Mouse (Mus musculus): ENCODE measurements at regions not wholly inside any gene's neighbourhood (a gene's known extent, or its start where the extent isn't known, plus 50 kb on each side); places are given as distances from the start of the nearest gene placed in this dataset.

GRCm38 (mm10) chr1:13928679-13929078, 2164.4 kb downstream of the 4930444P10Rik start:
- H3K4me1 ChIP-seq (ENCODE audit: insufficient read depth): no peaks in the 10 kb centered on the region

GRCm38 (mm10) chr1:13927964-13928363, 2165.2 kb downstream of the 4930444P10Rik start:
- H3K4me2 ChIP-seq (ENCODE audit: low read depth, low read length): no peak overlapping the region
- whole genome bisulfite sequencing (ENCODE audit: insufficient replicate concordance): 52% methylated on average over 2 of the region's 2 CpGs
- H3K36me3 ChIP-seq (replicated peaks; ENCODE audit: insufficient read depth, low read length): no peaks in the 10 kb centered on the region
- H3K4me3 ChIP-seq (ENCODE audit: low read depth, low read length): no peak overlapping the region
- no peak for ATAC-seq
- H3K27ac ChIP-seq (ENCODE audit: low read depth): no peak overlapping the region
- no peak overlapping the region for H3K9ac ChIP-seq (replicated peaks)
- H3K9me3 ChIP-seq (ENCODE audit: low read length): no peaks in the 10 kb centered on the region
- DNase-seq: no peak
- H3K4me1 ChIP-seq (ENCODE audit: insufficient read depth): no peaks in the 10 kb centered on the region
- no peak for TF ChIP-seq CTCF (IDR thresholded peaks at IDR 0.05; ENCODE audit: low read depth)
- no peak for TF ChIP-seq EP300 (IDR thresholded peaks at IDR 0.05; ENCODE audit: low read depth)
- H3K27me3 ChIP-seq (ENCODE audit: insufficient read depth, low read length): no peaks in the 10 kb centered on the region

More at GRCm38 (mm10) chr1:13928679-13929078, 2164.4 kb downstream of the 4930444P10Rik start:
- no peak for DNase-seq
- Histone ChIP-seq H3K4me2 (ENCODE audit: low read depth, low read length) (no peak overlapping the region), H3K27ac (ENCODE audit: low read depth) (no peak overlapping the region), H3K27me3 (ENCODE audit: insufficient read depth, low read length) (no peaks in the 10 kb centered on the region), H3K36me3 (replicated peaks; ENCODE audit: insufficient read depth, low read length) (no peaks in the 10 kb centered on the region), H3K9ac (replicated peaks) (no peak overlapping the region), H3K9me3 (ENCODE audit: low read length) (no peaks in the 10 kb centered on the region), H3K4me3 (ENCODE audit: low read depth, low read length) (no peak overlapping the region)
- TF ChIP-seq CTCF (IDR thresholded peaks at IDR 0.05; ENCODE audit: low read depth) (no peak), EP300 (IDR thresholded peaks at IDR 0.05; ENCODE audit: low read depth) (no peak)
- 67% methylated on average over 2 of the region's 2 CpGs for WGBS (ENCODE audit: insufficient replicate concordance)
- ATAC-seq: no peak

- 71% methylated on average over 2 of the region's 2 CpGs for WGBS (ENCODE audit: insufficient replicate concordance)
- H3K36me3 ChIP-seq (replicated peaks; ENCODE audit: insufficient read depth, low read length): no peaks in the 10 kb centered on the region
- DNase-seq: no peak
- ATAC-seq: no peak
- H3K27ac ChIP-seq (ENCODE audit: low read depth): no peak overlapping the region
- no peak overlapping the region for H3K4me2 ChIP-seq (ENCODE audit: low read depth, low read length)
- no peaks in the 10 kb centered on the region for H3K27me3 ChIP-seq (ENCODE audit: insufficient read depth, low read length)
- H3K9me3 ChIP-seq (ENCODE audit: low read length): no peaks in the 10 kb centered on the region
- H3K4me3 ChIP-seq (ENCODE audit: low read depth, low read length): no peak overlapping the region
- H3K9ac ChIP-seq (replicated peaks): no peak overlapping the region
- no peak for TF ChIP-seq CTCF (IDR thresholded peaks at IDR 0.05; ENCODE audit: low read depth)
- TF ChIP-seq EP300 (IDR thresholded peaks at IDR 0.05; ENCODE audit: low read depth): no peak
- H3K4me1 ChIP-seq (ENCODE audit: insufficient read depth): no peaks in the 10 kb centered on the region
Measured at GRCm38 (mm10) chr1:13925994-13926393, 2167.1 kb downstream of the 4930444P10Rik start.

- no peak overlapping the region for H3K27ac ChIP-seq (ENCODE audit: low read depth)
- no peak for ATAC-seq
- TF ChIP-seq EP300 (IDR thresholded peaks at IDR 0.05; ENCODE audit: low read depth) (no peak), CTCF (IDR thresholded peaks at IDR 0.05; ENCODE audit: low read depth) (no peak)
- no peaks in the 10 kb centered on the region for H3K9me3 ChIP-seq (ENCODE audit: low read length)
- H3K36me3 ChIP-seq (replicated peaks; ENCODE audit: insufficient read depth, low read length): no peaks in the 10 kb centered on the region
- H3K4me2 ChIP-seq (ENCODE audit: low read depth, low read length): no peak overlapping the region
- WGBS (ENCODE audit: insufficient replicate concordance): 75% methylated on average over 5 of the region's 5 CpGs
- no peaks in the 10 kb centered on the region for H3K4me1 ChIP-seq (ENCODE audit: insufficient read depth)
- H3K9ac ChIP-seq (replicated peaks): no peak overlapping the region
- H3K27me3 ChIP-seq (ENCODE audit: insufficient read depth, low read length): no peaks in the 10 kb centered on the region
- DNase-seq: no peak
- H3K4me3 ChIP-seq (ENCODE audit: low read depth, low read length): no peak overlapping the region
Measured at GRCm38 (mm10) chr1:13915216-13915615, 2177.9 kb downstream of the 4930444P10Rik start.

- H3K27me3 ChIP-seq (ENCODE audit: insufficient read depth, low read length): no peaks in the 10 kb centered on the region
- no peaks in the 10 kb centered on the region for H3K4me1 ChIP-seq (ENCODE audit: insufficient read depth)
- no peaks in the 10 kb centered on the region for H3K36me3 ChIP-seq (replicated peaks; ENCODE audit: insufficient read depth, low read length)
- H3K4me3 ChIP-seq (ENCODE audit: low read depth, low read length): no peak overlapping the region
- TF ChIP-seq EP300 (IDR thresholded peaks at IDR 0.05; ENCODE audit: low read depth): no peak
- no peak for TF ChIP-seq CTCF (IDR thresholded peaks at IDR 0.05; ENCODE audit: low read depth)
- 66% methylated on average over 2 of the region's 2 CpGs for WGBS (ENCODE audit: insufficient replicate concordance)
- H3K9me3 ChIP-seq (ENCODE audit: low read length): no peaks in the 10 kb centered on the region
- no peak for DNase-seq
- no peak overlapping the region for H3K27ac ChIP-seq (ENCODE audit: low read depth)
- H3K4me2 ChIP-seq (ENCODE audit: low read depth, low read length): no peak overlapping the region
- H3K9ac ChIP-seq (replicated peaks): no peak overlapping the region
- no peak for ATAC-seq
Measured at GRCm38 (mm10) chr1:13879126-13879525, 2214.0 kb downstream of the 4930444P10Rik start.

GRCm38 (mm10) chr1:13873925-13874324, 2219.2 kb downstream of the 4930444P10Rik start:
- no peak for ATAC-seq
- no peaks in the 10 kb centered on the region for H3K36me3 ChIP-seq (replicated peaks; ENCODE audit: insufficient read depth, low read length)

GRCm38 (mm10) chr1:13872536-13872935, 2220.6 kb downstream of the 4930444P10Rik start:
- H3K4me2 ChIP-seq (ENCODE audit: low read depth, low read length): no peak overlapping the region
- no peak overlapping the region for H3K9ac ChIP-seq (replicated peaks)
- H3K4me1 ChIP-seq (ENCODE audit: insufficient read depth): no peaks in the 10 kb centered on the region
- no peak overlapping the region for H3K4me3 ChIP-seq (ENCODE audit: low read depth, low read length)
- no peak overlapping the region for H3K27ac ChIP-seq (ENCODE audit: low read depth)
- H3K9me3 ChIP-seq (ENCODE audit: low read length): no peaks in the 10 kb centered on the region
- ATAC-seq: no peak
- no peak for DNase-seq
- H3K27me3 ChIP-seq (ENCODE audit: insufficient read depth, low read length): no peaks in the 10 kb centered on the region
- no peaks in the 10 kb centered on the region for H3K36me3 ChIP-seq (replicated peaks; ENCODE audit: insufficient read depth, low read length)
- TF ChIP-seq CTCF (IDR thresholded peaks at IDR 0.05; ENCODE audit: low read depth) (no peak), EP300 (IDR thresholded peaks at IDR 0.05; ENCODE audit: low read depth) (no peak)

More at GRCm38 (mm10) chr1:13873925-13874324, 2219.2 kb downstream of the 4930444P10Rik start:
- H3K9ac ChIP-seq (replicated peaks): no peak overlapping the region
- no peak for DNase-seq
- H3K4me1 ChIP-seq (ENCODE audit: insufficient read depth): no peaks in the 10 kb centered on the region
- H3K4me2 ChIP-seq (ENCODE audit: low read depth, low read length): no peak overlapping the region
- H3K4me3 ChIP-seq (ENCODE audit: low read depth, low read length): no peak overlapping the region
- H3K27ac ChIP-seq (ENCODE audit: low read depth): no peak overlapping the region
- TF ChIP-seq EP300 (IDR thresholded peaks at IDR 0.05; ENCODE audit: low read depth): no peak
- no peak for TF ChIP-seq CTCF (IDR thresholded peaks at IDR 0.05; ENCODE audit: low read depth)
- no peaks in the 10 kb centered on the region for H3K9me3 ChIP-seq (ENCODE audit: low read length)
- H3K27me3 ChIP-seq (ENCODE audit: insufficient read depth, low read length): no peaks in the 10 kb centered on the region
